10 mouse cellular contexts compared by ENCODE assay signal in genomic region chr15:12549919-12550305, GRCm38 (mm10).
DNase-seq lines count a peak whose midpoint lies in the region; ATAC-seq lines count a peak whose summit lies in the region.
"Had no signal": no experiment of that assay in that cellular context is flagged by ENCODE, and none has a peak within 500 bp of the region (broad histone marks: within the 10 kb centered on the region; RNA-seq: fewer than 3 reads in every experiment).

No protein-coding gene starts in this region.

- peaks cover 30% of the 10 kb centered on the region for H3K4me1 ChIP-seq in forebrain, embryonic 12.5 days

- peaks cover 18% of the 10 kb centered on the region; the same call in 1 of the 2 replicates for H3K27me3 ChIP-seq in forebrain, embryonic 12.5 days

- 3% methylated on average over 13 of the region's 13 CpGs for whole genome bisulfite sequencing in forebrain, embryonic 12.5 days

- H3K9me3 ChIP-seq in forebrain, embryonic 12.5 days, result no peaks in the 10 kb centered on the region
- H3K9me3 ChIP-seq: G1E had no signal

- no peak overlapping the region for H3K9ac ChIP-seq in forebrain, embryonic 12.5 days

- H3K4me2 ChIP-seq in forebrain, embryonic 12.5 days, result peak overlapping the region; percentile 90

- no peaks in the 10 kb centered on the region for H3K36me3 ChIP-seq in forebrain, embryonic 12.5 days (replicated peaks)
- H3K36me3 ChIP-seq: G1E had no signal

- DNase-seq in ovary, adult 18-20 months (ENCODE audit: low spot score), result peak; percentile 50
- no peak for DNase-seq in ovary, postnatal 14 days (ENCODE audit: low spot score)
- DNase-seq in heart, postnatal 14 days, result peak; percentile 71 to 73
- DNase-seq in kidney, postnatal 4 days, result peak; percentile 78 to 86
- peak; percentile 10 for DNase-seq in thymus, postnatal 25 days
- no peak for DNase-seq in frontal cortex, postnatal 14 days (ENCODE audit: low spot score in 2 of 2)

- intact Hi-C loops in heart, postnatal 14 days (cut with DNase I), result loop anchor here (5.0 kb wide), 2 partner anchors 48 to 113 kb away; no protein-coding TSS in a partner anchor

- H3K4me3 ChIP-seq in forebrain, embryonic 12.5 days (replicated peaks), result peak overlapping the region; percentile 43

- H3K27ac ChIP-seq in forebrain, embryonic 12.5 days, result no peak overlapping the region
- H3K27ac ChIP-seq: macrophage had no signal

- ATAC-seq in forebrain, embryonic 12.5 days (ENCODE audit: low FRiP score), result peak; percentile 57; the same call in 1 of the 2 replicates
- ATAC-seq in megakaryocyte progenitor cell, adult 5-6 weeks (replicated peaks; ENCODE audit: poor library complexity), result peak; percentile 53

Comparison
In these comparisons a context has a peak if more than half of its experiments do, and no peak if none do; other contexts are left out.
1. DNase-seq: peak in ovary, adult 18-20 months (single experiment), heart, postnatal 14 days (2 of 2), kidney, postnatal 4 days (2 of 2) and thymus, postnatal 25 days (single experiment); none in ovary, postnatal 14 days (single experiment) and frontal cortex, postnatal 14 days (0 of 2).